Mouse (Mus musculus) bone marrow, adult 2 months (tissue): ENCODE data around the gene Tmx4.

Experiments
- CTCF ChIP-seq: fragments of 200-500 bp; IDR thresholded peaks from 2 replicates; pipeline ENCODE4 v1.5.1; 2011; ENCODE audit warnings: low read length, control low read depth; ENCODE audit not compliant: control insufficient read depth, insufficient read depth
- POLR2A ChIP-seq: fragments of 200-500 bp; IDR thresholded peaks from 2 replicates; pipeline ENCODE4 v1.6.1; 2011; ENCODE audit warnings: low read depth, mild to moderate bottlenecking, control low read depth, low read length, borderline replicate concordance; ENCODE audit not compliant: control insufficient read depth

DNA sequence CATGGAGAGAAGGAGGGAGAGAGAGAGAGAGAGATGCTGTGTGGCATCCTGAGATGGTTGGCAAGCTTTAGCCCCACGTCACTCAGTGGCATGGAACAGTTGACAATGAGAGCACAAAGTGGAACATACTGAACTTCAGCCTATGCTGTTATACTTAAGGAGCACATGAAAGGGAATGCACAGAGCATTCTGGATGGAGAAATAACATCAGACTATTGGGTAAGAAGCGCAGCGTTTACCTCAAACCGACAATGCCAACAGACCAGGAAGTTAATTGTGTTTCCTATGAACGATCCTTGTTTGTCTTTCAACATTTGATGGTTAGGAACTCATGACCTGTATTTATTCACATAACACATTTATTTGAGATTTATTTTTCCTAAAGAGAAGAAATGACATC lies 8.8 kb upstream of the Tmx4 start:
- no peak for TF ChIP-seq CTCF
- no peak for TF ChIP-seq POLR2A
